Mouse (Mus musculus) heart, adult 2 months (tissue): Measurements from ENCODE around the gene Lbx2.

Experiments
- CTCF ChIP-seq: fragments of 200-600 bp; IDR thresholded peaks from 2 replicates; pipeline ENCODE4 v1.8.1; 2022; ENCODE audit warnings: antibody characterized with exemption, mild to moderate bottlenecking, moderate library complexity
- EP300 ChIP-seq: fragments of 200-500 bp; IDR thresholded peaks from 2 replicates; pipeline ENCODE4 v1.6.1; 2011; ENCODE audit warnings: low read depth, low read length, control low read depth; ENCODE audit not compliant: insufficient read depth
- POLR2A ChIP-seq: fragments of 200-500 bp; IDR thresholded peaks from 2 replicates; pipeline ENCODE4 v1.6.1; 2011; ENCODE audit warnings: mild to moderate bottlenecking, low read depth, low read length, control low read depth; ENCODE audit not compliant: insufficient read depth

GRCm38 (mm10) chr6:83119734-83120051 is 33.5 kb downstream of the Lbx2 start:
- TF ChIP-seq CTCF (no peak), POLR2A (no peak), EP300 (no peak)
